Mouse (Mus musculus): Measurements from ENCODE around the gene Acot1. TPM values are rescaled to one million over a fixed set of nuclear protein-coding genes. Genes with fewer than 3 reads are reported as not detected.

Gene Acot1
- polyA plus RNA-seq, 1 experiment from 2014 or later, result 31.3 TPM

Other genes with a start within 250 kb of the Acot1 start
- 0.61 and 0.70 TPM in 2 replicates for gene Papln, start 245.9 kb upstream of the Acot1 start, polyA plus RNA-seq (2016; fragmentation: Nextera tagmentation; extraction: Ambion mirVana)
- 17.7 and 18.4 TPM in 2 replicates for gene Numb, start 87.6 kb upstream of the Acot1 start, polyA plus RNA-seq (2016; fragmentation: Nextera tagmentation; extraction: Ambion mirVana)
- gene Riox1, start 58.9 kb upstream of the Acot1 start, polyA plus RNA-seq (2016; fragmentation: Nextera tagmentation; extraction: Ambion mirVana), result 22.3 and 22.8 TPM in 2 replicates
- gene Heatr4, start 24.6 kb upstream of the Acot1 start, polyA plus RNA-seq (2016; fragmentation: Nextera tagmentation; extraction: Ambion mirVana), result not detected in 2 replicates
- gene Acot2, start 21.6 kb upstream of the Acot1 start, polyA plus RNA-seq (2016; fragmentation: Nextera tagmentation; extraction: Ambion mirVana), result 15.1 and 15.2 TPM in 2 replicates
- gene Acot4, start 28.9 kb downstream of the Acot1 start, polyA plus RNA-seq (2016; fragmentation: Nextera tagmentation; extraction: Ambion mirVana), result 6.4 and 6.6 TPM in 2 replicates
- gene Gm49366, start 29.4 kb downstream of the Acot1 start, polyA plus RNA-seq (2016; fragmentation: Nextera tagmentation; extraction: Ambion mirVana), result not detected in 2 replicates
- 2.9 and 3.6 TPM in 2 replicates for gene Acot3, start 42.7 kb downstream of the Acot1 start, polyA plus RNA-seq (2016; fragmentation: Nextera tagmentation; extraction: Ambion mirVana)
- not detected in 2 replicates for gene Acot5, start 59.8 kb downstream of the Acot1 start, polyA plus RNA-seq (2016; fragmentation: Nextera tagmentation; extraction: Ambion mirVana)
- gene Acot6, start 91.2 kb downstream of the Acot1 start, polyA plus RNA-seq (2016; fragmentation: Nextera tagmentation; extraction: Ambion mirVana), result 0.48 and 0.54 TPM in 2 replicates
- 0.73 and 1.1 TPM in 2 replicates for gene Dnal1, start 104.9 kb downstream of the Acot1 start, polyA plus RNA-seq (2016; fragmentation: Nextera tagmentation; extraction: Ambion mirVana)
- gene Pnma1, start 139.0 kb downstream of the Acot1 start, polyA plus RNA-seq (2016; fragmentation: Nextera tagmentation; extraction: Ambion mirVana), result 0.08 and 0.20 TPM in 2 replicates
- 6.9 and 8.0 TPM in 2 replicates for gene Elmsan1, start 209.4 kb downstream of the Acot1 start, polyA plus RNA-seq (2016; fragmentation: Nextera tagmentation; extraction: Ambion mirVana)

All from liver, embryonic 12.5 days (tissue).